Mouse (Mus musculus) intestine, postnatal 0 days (tissue): ENCODE measurements at regions not wholly inside any gene's neighbourhood (a gene's known extent, or its start where the extent isn't known, plus 50 kb on each side); places are given as distances from the start of the nearest gene placed in this dataset.
A peak's percentile ranks its signal among the peaks of the same experiment; 100 is the strongest.

ENCODE experiments used
- ATAC-seq: fragments of 200-750 bp; cut with Nextera tagmentation; 2 replicates; pipeline ENCODE4 v1.8.0; 2017; ENCODE audit warnings: mild to moderate bottlenecking, moderate TSS enrichment, moderate library complexity
- H3K27ac ChIP-seq: fragments of 300-500 bp; sonication (generic); 2 replicates; pipeline ENCODE4 v1.5.1; 2014; ENCODE audit warnings: mild to moderate bottlenecking, low read depth, low read length, moderate library complexity
- H3K27me3 ChIP-seq: fragments of 300-500 bp; sonication (generic); replicated peaks from 2 replicates; pipeline ENCODE4 v1.6.1; 2014; ENCODE audit warnings: low read length, mixed read lengths; ENCODE audit not compliant: control insufficient read depth, insufficient read depth
- H3K36me3 ChIP-seq: fragments of 300-500 bp; sonication (generic); 2 replicates; pipeline ENCODE4 v1.6.1; 2014; ENCODE audit warnings: mild to moderate bottlenecking, moderate library complexity; ENCODE audit not compliant: control insufficient read depth, insufficient read depth
- H3K4me1 ChIP-seq: fragments of 300-500 bp; sonication (generic); replicated peaks from 2 replicates; pipeline ENCODE4 v1.6.1; 2014; ENCODE audit warnings: antibody characterized with exemption, low read length, mixed read lengths; ENCODE audit not compliant: control insufficient read depth, insufficient read depth
- H3K4me2 ChIP-seq: fragments of 300-500 bp; sonication (generic); replicated peaks from 2 replicates; pipeline ENCODE4 v1.6.1; 2014; ENCODE audit warnings: low read depth, mild to moderate bottlenecking, moderate library complexity
- H3K4me3 ChIP-seq: fragments of 300-500 bp; sonication (generic); 2 replicates; pipeline ENCODE4 v1.5.1; 2014; ENCODE audit warnings: low read depth, low read length
- H3K9ac ChIP-seq: fragments of 300-500 bp; sonication (generic); 2 replicates; pipeline ENCODE4 v1.6.1; 2014; ENCODE audit warnings: mild to moderate bottlenecking, low read depth, low read length
- H3K9me3 ChIP-seq: fragments of 300-500 bp; sonication (generic); 2 replicates; pipeline ENCODE4 v1.6.1; 2016; ENCODE audit warnings: mixed run types; ENCODE audit not compliant: control insufficient read depth
- CTCF ChIP-seq: sonication (generic); IDR thresholded peaks from 2 replicates; pipeline ENCODE4 v1.5.1; 2016; ENCODE audit warnings: low read depth, mild to moderate bottlenecking, control low read depth, antibody characterized with exemption, moderate library complexity
- WGBS: fragments of 180-500 bp; shearing (Covaris S2); extraction: QIAGEN DNeasy Blood & Tissue Kit; methylation state at CpG from one replicate; pipeline ENCODE4 v1.1.7; 2014; 5-methylcytosine and 5-hydroxymethylcytosine counted together

- Histone ChIP-seq H3K27me3 (no peaks in the 10 kb centered on the region), H3K9ac (no peak overlapping the region), H3K4me1 (no peaks in the 10 kb centered on the region), H3K9me3 (no peaks in the 10 kb centered on the region), H3K4me3 (no peak overlapping the region), H3K4me2 (no peak overlapping the region), H3K36me3 (no peaks in the 10 kb centered on the region), H3K27ac (no peak overlapping the region)
- 25% methylated on average over 3 of the region's 3 CpGs for WGBS
- ATAC-seq, result 0 out of 2 replicates have a peak, but pooled peaks have one; percentile 27
- no peak for TF ChIP-seq CTCF
These were observed 70.3 kb upstream of the Ccnd1 start for GRCm38 (mm10) chr7:145010004-145010403.

GRCm38 (mm10) chr7:145008662-145009333 lies 69.1 kb upstream of the Ccnd1 start:
- WGBS, result 31% methylated on average over 7 of the region's 7 CpGs
- Histone ChIP-seq H3K4me3 (no peak overlapping the region), H3K36me3 (no peaks in the 10 kb centered on the region), H3K9ac (no peak overlapping the region), H3K4me1 (no peaks in the 10 kb centered on the region), H3K27ac (no peak overlapping the region), H3K9me3 (no peaks in the 10 kb centered on the region), H3K4me2 (no peak overlapping the region), H3K27me3 (no peaks in the 10 kb centered on the region)
- no peak for TF ChIP-seq CTCF
- peak; percentile 52 for ATAC-seq

GRCm38 (mm10) chr7:145007216-145007615 lies 67.5 kb upstream of the Ccnd1 start:
- no peak overlapping the region for H3K4me2 ChIP-seq
- no peak for ATAC-seq
- 90% methylated on average over 2 of the region's 2 CpGs for WGBS

GRCm38 (mm10) chr7:145001503-145002084 lies 61.9 kb upstream of the Ccnd1 start:
- Histone ChIP-seq H3K36me3 (no peaks in the 10 kb centered on the region), H3K4me1 (no peaks in the 10 kb centered on the region), H3K27me3 (no peaks in the 10 kb centered on the region), H3K4me3 (no peak overlapping the region), H3K9me3 (no peaks in the 10 kb centered on the region), H3K4me2 (no peak overlapping the region), H3K9ac (no peak overlapping the region), H3K27ac (no peak overlapping the region)
- WGBS, result 58% methylated on average over 4 of the region's 4 CpGs
- TF ChIP-seq CTCF, result no peak
- no peak for ATAC-seq

More at GRCm38 (mm10) chr7:145007216-145007615, 67.5 kb upstream of the Ccnd1 start:
- no peak overlapping the region for H3K27ac ChIP-seq
- H3K9ac ChIP-seq, result no peak overlapping the region
- H3K9me3 ChIP-seq, result no peaks in the 10 kb centered on the region
- H3K4me1 ChIP-seq, result no peaks in the 10 kb centered on the region
- no peaks in the 10 kb centered on the region for H3K36me3 ChIP-seq
- TF ChIP-seq CTCF, result no peak
- H3K4me3 ChIP-seq, result no peak overlapping the region
- no peaks in the 10 kb centered on the region for H3K27me3 ChIP-seq

GRCm38 (mm10) chr7:144999741-145000140 lies 60.0 kb upstream of the Ccnd1 start:
- Histone ChIP-seq H3K36me3 (no peaks in the 10 kb centered on the region), H3K27me3 (no peaks in the 10 kb centered on the region), H3K9me3 (no peaks in the 10 kb centered on the region), H3K4me1 (no peaks in the 10 kb centered on the region), H3K9ac (no peak overlapping the region), H3K27ac (no peak overlapping the region), H3K4me3 (no peak overlapping the region), H3K4me2 (no peak overlapping the region)
- ATAC-seq, result no peak
- 81% methylated on average over 3 of the region's 3 CpGs for WGBS
- no peak for TF ChIP-seq CTCF

GRCm38 (mm10) chr7:144996847-144997246 lies 57.1 kb upstream of the Ccnd1 start:
- Histone ChIP-seq H3K27ac (no peak overlapping the region), H3K4me3 (no peak overlapping the region), H3K4me1 (no peaks in the 10 kb centered on the region), H3K27me3 (no peaks in the 10 kb centered on the region), H3K9ac (no peak overlapping the region), H3K4me2 (no peak overlapping the region), H3K36me3 (no peaks in the 10 kb centered on the region), H3K9me3 (no peaks in the 10 kb centered on the region)
- TF ChIP-seq CTCF, result no peak
- ATAC-seq, result no peak
- 33% methylated on average over 3 of the region's 3 CpGs for WGBS
